Mouse (Mus musculus) spleen, postnatal 36 days (tissue): Measurements from ENCODE around the gene Vps8.

Experiments used
- DNase-seq, 2 experiments: peaks; one replicate each; pipeline ENCODE4 v3.0.0; 2022; ENCODE audit warnings: low spot score in 2 of 2, mixed read lengths in 1 of 2

Vps8 gene

DNA sequence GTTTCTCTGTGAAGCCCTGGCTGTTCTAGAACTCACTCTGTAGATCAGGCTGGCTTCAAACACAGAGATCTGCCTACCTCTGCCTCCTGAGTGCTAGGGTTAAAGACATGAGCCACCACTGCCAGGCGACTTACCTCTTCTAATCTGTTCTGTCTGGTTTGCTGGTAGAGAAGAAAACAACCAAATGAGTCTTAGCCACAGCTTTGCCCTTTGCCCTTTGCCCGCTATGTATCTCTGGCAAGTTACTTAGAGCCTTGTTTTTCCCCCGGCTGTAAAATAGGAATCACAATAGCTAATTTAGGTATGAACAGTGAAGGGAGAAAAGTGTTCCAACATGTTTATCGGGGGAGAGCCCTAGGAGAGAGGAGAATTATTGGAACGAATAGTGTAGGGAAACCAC, 18.3 kb upstream of the Vps8 start:
- DNase-seq = no peak

DNA sequence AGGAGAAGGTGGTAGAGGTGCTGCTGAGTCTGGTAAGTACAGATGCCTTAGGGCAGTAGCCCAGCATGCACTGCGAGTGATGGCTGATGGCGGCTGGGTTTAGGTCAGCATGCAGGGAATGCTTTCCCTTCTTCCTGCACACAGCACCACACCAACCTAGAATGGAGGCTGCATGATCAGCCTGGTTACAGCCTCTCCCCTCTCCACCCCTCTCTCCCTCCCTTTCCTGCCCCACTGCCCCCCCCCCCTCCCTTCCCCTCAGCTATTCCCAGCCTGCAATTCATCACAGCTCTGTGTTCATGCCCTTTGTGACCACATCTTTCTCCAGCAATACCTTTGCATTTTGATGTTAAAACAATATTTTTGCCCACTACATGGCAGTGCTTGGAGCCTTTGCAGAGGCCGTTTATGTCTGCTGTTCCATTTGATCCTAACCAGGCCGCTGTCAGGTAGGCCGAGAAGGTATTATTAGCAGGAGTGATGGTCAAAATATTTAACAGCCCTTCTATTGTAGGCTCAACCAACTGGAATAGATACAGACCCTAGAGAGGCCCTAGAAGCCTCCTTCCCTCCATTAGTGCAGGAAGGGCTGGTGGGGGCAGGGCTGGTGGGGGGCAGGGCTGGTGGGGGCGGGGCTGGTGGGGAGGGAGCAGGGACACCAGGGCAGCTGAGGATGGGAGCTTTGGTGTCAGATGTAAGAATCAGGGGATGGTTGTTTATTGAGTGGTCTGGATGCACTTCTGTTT, 17.5 kb upstream of the Vps8 start:
- no peak for DNase-seq

DNA sequence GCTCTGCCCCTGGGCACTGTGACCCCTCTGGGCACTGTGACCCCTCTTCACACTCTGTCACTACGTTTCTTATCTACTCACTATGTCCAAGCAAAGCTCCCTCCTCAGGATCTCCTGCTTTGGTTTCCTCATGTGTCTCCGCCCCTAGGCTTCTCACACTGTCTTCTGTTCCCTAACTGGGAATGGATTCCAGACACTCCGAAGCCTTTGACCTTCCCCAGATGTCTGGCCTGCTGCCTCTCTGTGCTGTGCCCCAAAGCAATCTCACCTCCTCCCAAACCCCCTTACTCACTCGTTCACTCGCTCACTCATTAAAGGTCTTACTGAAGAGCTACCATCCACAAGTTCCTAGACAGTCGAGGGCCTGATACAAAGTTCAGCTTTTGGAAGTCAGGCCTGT, 16.8 kb upstream of the Vps8 start:
- DNase-seq = no peak

DNA sequence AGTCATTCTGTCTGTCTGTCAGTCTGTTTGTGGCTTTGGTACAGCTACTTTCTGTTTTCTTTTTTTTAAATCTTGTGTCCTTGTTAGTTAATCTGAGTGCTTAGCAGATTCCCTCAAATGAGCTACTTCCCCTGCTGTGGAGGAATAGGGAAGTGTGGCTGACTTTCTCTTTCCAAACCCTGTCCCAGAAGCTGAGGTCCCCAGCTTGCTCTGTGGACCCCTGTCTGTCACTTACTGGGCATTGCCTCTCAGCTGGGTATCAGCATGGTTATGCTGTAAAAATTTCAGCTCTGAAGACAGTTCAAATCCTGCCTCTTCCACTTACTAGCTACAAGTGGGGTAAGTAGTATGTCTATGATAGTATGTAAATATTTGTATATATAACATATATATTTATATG, 11.1 kb upstream of the Vps8 start:
- no peak for DNase-seq

DNA sequence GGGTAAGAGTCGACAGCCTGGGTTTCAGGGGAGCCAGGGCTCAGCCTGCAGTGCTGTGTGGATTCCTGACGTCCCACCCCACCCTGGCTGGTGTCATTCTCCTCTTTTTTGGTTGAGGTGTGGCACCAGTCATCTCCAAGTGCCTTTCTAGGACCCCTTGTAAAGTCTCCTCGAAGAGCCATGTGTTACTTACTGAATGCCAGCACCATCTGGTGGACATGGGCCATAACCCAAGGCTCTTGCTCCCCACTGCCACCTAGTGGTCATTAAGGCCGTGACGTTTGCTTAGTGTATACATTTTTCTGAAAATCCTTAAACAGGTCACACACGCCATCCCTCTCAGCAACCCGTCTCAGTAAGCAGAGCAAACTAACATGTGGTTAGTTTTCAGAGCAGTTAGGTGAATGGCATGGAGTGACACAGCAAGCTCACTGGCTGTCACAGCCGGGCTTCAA, 10.3 kb upstream of the Vps8 start:
- peak; percentile 47 to 66 for DNase-seq

DNA sequence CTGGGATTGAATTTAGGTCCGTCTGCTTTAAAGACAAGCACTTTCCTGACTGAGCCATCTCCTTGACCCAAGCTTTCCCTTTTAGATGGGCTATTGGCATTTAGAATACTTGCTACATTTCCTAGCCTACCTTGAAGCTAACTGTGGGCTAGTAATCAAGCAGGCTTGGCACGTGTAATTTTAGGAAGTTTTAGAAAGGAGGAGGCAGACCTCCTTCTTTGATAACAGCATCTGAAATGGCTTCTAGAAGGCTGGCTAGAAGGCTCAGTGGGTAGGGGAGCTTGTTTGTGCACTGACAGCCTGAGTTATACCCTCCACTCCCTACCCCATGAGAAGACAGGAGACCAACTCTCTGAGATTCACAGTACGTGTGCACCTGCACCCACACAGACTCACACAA, 9.1 kb upstream of the Vps8 start:
- no peak for DNase-seq

DNA sequence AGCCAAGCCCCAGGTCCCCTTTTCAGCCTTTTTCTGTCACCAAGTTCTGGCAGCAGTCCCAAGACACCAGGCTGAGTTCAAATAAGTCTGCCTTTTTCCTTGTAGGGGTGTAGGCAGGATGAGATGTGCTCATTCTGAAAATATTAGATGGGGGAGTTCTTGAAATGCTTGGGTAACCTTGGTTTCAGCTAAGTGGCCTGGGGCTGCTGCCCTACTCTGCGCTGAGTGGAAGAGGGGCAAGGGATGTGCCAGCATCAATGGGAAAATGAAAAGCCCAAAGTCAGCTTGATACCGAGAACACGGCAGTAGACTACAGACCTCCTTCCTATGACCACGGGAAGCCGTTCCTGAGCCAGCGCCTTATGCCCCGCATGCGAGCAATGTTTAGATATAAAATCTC, 7.8 kb upstream of the Vps8 start:
- DNase-seq = no peak

DNA sequence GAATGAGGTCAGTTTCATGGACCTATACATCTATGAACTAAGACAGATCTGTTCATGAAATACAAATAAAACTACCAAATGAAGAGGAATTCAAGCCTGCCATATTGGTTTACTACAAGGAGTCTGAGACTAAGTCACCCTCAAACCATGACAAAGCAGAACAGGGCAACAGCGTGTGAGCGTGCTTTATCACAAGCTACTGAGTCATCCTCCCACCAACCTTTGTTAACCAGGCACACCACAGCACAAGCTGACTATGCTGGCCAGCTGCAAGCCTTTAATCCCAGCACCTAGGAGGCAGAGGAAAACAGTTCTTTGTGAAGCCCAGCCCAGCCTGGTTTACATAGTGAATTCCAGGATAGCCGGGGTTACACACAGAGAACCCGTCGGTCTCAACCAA, 4.9 kb upstream of the Vps8 start:
- DNase-seq = no peak

DNA sequence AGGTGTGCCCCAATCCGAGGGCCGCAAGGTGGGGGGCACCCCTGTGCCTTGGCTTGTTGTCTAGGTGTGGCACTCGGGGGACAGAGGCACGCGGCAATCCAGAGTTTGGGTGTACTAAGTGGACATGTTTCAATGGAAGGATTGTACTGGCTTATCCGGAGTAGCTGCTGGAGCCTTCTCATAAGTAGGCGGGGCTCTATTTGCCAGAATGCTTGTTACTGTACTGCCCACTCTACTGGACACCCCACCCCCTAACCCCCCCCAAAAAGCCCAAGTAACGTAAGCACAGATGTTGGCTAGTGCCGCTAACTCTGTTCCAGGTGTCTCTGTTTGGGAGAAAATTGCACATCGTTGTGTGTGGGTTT, 610 bp downstream of the Vps8 start:
- no peak for DNase-seq

DNA sequence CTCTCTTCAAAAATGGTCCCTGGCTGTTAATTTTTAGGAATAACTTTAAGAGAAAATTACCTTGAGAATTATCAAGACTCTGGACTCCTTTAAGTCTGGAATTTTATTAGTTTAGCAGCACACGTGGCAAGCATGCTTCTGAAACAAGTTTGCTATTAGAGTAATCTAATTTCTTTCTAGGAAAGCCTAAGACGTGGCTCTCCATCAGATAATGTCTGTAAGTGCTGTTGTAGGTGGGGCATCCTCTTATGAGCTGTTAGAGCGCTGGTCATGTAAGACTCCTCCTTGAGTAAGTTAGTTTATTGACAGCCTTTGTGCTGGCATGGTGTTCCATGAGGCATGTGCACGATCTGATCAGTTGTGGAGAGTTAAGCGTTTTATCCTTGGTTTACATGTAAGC, 5.2 kb downstream of the Vps8 start:
- no peak for DNase-seq

DNA sequence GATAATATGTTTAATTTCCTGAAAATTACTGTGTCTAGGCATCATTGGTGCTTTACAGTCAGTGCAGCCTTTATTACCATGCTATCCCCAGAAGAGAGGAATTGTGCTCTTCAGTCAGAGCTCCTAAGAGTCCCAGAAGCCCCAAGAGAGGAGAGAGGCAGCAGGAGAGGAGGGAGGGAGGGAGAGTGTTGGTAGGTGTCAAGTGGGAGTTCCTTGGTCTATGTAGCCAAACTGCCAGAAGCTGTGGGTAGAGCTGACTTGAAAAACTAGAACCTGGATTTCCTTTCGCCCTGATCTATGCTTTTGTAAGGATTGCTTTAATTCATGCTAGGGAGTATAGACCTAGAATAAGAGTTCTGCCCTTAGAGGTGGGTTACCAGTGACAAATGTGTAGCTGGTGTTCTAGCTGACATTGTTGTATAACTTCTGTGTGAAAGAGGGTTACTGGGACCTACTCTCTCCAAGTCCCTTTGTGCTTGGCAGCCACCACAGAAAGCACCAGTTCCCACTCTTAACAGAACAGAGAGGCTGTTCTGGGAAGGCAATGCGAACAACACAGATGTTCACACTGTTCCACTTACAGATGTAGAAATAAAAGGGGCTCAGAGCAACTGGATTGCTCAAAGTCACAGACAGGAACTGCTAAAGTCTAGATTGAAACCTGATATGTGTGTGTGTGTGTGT, 7.6 kb downstream of the Vps8 start:
- DNase-seq = no peak

DNA sequence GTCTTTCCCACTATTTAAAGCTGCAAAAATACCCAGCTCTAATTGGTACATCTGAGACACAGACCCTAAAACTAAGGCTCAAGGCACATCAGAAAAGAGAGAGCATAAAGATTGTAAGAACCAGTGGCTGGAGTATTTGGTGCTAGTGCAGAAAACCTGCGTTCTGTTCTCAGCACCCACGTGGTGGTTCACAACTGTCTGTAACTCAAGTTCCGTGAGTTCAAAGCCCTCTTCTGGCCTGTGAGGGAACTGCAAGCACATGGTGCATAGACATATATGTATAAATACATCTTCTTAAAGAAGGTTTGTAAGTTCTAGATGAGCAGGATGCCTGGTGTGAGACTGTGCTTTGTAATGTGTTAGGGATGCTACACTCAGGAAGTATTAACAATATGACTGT, 8.7 kb downstream of the Vps8 start:
- no peak for DNase-seq

DNA sequence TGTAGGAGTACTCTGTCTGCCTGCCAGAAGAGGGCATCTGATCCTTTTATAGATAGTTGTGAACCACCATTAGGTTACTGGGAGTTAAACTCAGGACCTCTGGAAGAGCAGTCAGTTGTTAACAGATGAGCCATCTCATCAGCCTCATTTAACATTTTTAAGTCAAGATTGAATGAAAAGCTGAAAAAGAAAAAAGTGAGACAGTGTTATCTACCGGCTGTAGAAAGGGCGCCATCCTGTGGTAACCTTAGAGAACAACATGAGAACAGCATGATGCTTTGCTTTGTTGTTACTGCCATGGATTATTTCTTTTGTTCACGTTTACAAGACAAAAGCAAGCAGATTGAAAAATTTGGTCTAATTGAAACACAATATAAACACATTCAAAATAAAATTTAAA, 10.6 kb downstream of the Vps8 start:
- no peak for DNase-seq

DNA sequence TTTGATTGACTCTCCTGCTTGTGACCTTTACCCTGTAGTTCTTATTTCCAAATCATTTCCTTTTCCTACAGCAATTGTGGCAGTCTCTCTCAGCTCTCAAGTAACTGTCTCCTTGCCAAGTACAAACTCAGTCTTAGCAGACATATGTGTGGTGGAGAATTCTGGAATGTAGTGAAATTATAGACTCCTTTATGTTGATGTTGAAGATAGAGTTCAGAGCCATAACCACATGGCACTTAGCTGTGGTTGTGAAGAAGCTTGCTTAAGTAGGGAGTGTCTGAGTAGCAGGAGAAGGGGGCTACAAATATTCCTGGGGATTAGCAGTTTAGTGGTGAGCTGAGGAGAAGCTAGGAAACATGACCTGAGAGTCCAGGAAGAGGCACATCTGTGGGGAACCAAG, 18.1 kb downstream of the Vps8 start:
- DNase-seq = no peak

DNA sequence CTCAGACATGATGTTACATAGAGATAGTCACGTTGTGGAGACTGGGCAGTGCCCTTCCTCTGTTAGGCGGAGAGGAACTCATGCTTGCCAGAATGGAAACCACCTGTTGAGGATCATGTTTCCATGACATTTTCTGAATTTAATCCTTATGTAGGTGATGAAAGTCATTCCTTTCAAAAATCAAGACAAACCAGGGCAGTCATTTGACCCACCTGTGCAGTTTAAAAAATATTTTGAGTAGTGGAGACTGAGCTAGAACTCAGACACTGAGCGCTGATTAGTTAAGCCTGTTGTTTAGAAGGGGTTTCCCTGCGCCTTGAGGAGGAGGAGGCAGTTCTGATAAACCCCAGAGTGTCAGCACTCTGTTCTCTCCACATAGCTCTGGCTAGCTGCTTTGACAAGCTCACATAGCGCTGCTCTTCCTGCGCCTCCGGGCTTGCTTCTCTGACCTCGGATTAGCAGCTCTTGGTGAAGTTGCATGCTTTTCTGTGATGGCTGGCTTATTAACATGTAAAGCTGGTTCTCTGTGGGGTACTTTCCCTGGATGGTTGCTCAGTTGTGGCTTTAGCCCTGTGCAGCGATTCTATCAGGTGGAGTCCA, 22.2 kb downstream of the Vps8 start:
- DNase-seq = no peak

DNA sequence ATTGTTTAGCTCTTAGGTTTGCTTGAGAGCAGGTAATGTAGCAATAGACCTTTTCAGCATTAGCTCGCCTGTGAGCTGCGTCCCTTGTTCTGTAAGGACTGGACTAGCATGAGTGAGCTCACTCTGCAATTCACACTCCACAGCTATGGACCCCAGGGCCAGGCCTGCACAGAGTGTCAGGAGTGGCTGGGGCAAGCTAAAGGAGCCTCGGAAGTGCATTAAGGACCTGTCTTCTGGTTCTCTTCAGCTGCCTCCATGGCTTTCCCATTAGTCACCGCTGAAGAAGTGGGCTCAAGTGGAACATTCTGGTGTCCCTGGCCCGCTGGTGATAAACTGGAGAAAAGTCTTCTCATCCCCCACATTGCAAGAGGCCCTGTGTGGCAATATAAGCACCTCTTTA, 24.5 kb downstream of the Vps8 start:
- no peak for DNase-seq

DNA sequence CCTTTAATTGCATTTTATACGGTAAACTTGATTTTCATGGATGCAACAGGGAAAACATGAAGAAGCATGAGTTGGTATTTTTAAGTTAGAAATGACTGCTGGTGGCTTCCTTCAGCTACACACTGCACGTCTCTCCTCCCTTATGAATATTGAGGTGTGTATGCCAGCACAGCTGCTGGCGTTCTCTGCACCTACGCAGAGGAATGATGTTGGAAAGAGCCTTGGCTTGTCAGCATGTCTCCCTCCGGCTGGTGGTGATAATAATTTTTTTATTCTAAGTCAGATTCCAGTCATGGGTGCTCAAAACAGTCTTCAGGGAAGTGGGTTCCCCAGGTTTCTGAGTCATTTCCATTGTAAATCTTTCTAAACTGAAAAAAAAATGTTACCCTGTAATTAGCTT, 25.5 kb downstream of the Vps8 start:
- DNase-seq = no peak

DNA sequence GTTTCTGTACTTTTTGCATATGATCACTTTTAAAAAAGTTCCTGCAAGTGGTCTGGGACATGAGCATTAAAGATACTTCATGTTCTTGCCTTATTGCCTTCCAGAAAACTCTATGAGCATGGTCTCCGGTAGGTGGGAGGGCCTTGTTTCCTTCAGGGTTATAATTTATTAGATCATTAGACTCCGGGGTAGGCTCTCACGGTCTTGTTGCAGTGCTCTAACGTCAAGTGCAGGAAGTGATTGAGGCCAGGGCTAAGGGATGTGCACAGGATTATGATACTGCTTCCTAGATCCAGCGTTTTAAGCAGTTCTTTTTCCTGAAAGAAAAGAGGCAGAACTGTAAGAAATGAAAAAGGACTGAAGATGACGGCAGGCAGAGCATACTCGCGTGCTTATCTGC, 27.0 kb downstream of the Vps8 start:
- DNase-seq = no peak

DNA sequence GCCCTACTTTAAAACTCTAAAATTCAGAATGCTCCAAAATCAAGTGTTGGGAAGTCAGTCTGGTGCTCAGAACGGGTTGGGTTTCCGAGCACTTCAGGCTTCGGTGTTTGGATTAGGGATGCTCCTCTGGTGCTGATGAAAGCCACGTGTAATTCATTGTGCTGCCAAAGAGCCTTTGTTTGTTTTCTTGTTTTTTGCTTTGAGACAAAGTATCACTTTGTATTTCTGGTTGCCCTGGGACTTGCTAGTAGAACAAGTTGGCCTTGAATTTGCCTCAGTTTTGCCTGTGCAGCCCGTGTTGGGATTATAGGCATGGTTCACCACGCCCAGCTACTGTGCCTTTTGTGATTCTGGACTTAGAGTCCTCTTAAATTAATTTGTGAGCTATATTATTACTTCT, 29.7 kb downstream of the Vps8 start:
- DNase-seq = no peak

DNA sequence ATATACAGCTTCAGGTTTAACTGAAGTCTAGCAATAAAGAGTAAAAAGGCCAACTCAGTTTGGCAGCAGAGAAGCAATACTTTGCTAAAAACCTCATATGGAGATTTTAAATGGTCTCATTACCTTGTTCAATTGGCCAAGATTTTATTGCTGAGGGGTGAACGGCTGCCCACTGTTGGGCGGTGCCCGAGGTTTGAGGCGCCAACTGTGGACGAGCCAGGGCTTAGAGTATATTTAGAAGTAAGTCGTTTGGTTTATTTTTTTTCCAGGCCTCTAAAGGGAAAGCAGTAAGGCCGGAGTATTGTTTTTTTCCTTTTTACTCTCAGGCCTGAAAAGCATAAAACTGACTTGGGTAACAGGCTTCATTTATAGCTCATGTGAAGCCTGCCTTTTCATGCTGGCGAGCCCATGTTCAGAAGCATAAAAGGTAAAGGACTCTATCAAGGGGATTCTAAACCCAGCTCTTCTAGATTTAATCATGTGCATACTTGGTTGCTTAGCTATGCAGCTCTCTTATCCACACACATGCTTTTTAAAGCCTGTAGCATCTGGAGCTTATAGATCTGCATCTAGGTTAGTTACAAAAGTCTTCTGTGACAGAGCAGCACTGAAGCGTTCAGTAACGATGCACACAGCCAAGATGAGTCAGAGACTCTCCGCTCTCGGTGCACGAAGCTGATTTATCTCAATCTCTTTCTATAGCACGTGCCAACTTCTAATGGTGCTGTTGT, 34.9 kb downstream of the Vps8 start:
- no peak for DNase-seq

DNA sequence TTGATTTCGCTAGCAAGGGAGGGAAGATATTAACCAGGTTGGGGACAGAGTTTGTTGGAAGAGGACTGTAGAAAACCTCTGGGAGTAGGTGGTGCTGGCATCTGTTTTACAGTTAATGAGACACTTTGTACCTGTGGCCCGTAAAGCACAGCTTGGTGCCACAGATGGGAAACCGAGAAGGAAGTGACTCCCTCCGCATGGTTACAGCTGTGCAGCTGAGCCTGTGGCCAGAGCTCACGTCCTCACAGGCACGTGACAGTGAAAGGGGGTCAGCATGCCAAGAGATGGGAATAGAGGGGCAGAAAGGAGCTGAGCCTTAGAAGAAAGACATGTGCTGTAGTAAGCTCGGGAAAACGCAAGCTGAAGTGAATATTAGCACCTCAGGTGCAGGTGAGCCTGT, 43.0 kb downstream of the Vps8 start:
- DNase-seq = no peak

DNA sequence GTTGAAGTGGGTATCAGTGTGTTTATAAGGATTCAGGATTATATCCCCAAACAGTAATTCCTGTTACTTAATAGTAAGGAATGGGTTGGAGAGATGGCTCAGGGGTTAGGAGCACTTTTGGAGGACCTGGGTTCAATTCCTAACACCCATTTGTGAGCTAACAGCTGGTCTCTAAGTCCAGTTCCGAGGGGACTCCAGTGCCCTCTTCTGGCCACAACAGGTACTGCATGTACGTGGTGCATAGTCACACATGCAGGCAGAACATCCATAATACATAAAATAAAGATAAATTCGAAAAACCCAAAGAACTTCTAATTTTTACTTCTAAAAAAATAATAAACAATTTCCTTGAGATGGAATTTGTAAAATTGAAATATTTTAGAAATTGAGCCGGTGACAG, 47.5 kb downstream of the Vps8 start:
- no peak for DNase-seq

DNA sequence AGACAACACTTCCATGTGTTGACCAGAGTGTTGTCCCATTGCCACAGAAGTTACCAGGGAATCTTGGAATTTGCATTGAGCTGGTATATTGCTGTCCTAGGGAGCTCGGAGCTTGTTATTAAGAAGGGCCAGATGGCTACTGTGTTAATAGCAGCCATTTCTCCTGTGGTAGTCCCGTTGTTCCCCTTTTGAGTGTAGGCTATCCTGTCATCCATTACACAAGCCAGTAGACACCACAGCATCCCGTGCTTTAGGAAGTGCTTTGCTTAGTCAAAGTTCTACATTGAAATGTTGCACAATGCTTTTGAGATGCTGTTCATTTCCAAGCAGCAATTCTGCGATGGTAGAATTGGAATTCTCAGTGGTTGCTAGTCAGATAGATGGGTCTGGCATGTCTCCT, 54.2 kb downstream of the Vps8 start:
- DNase-seq = no peak
